Mouse (Mus musculus) heart, postnatal 0 days (tissue): ENCODE results near the gene Slc22a12.

ENCODE experiments used
- CTCF ChIP-seq: IDR thresholded peaks from 2 replicates; pipeline ENCODE4 v1.5.1; 2016; ENCODE audit warnings: antibody characterized with exemption, control low read depth, low read depth
- EP300 ChIP-seq: IDR thresholded peaks from 2 replicates; pipeline ENCODE4 v1.6.1; 2016; ENCODE audit warnings: antibody characterized with exemption, low read depth

GRCm38 (mm10) chr19:6536696-6537095, 6.1 kb downstream of the Slc22a12 start:
- no peak for TF ChIP-seq EP300
- no peak for TF ChIP-seq CTCF
